Mouse (Mus musculus) heart, postnatal 25 days (tissue): ENCODE data around the gene Sfrp4. TPM values are rescaled to one million over a fixed set of nuclear protein-coding genes. Genes with fewer than 3 reads are reported as not detected.
"Not testable (repeated sequence)": the region's sequence is repeated elsewhere in the genome, so short reads cannot be mapped to it uniquely, and the experiment has no call there.

Source experiments
- DNase-seq: peaks from one replicate; pipeline ENCODE4 v3.0.0; 2022; ENCODE audit warnings: low spot score
- intact Hi-C: fragments of 180-260 bp; cut with DNase I; formaldehyde crosslinking; loops from one replicate; pipeline ENCODE4 v1.15.1; 2025
- total RNA-seq, 2 experiments: library from RNA; stranded (reverse); gene quantifications; 2 replicates each; pipeline ENCODE4 v1.2.3; 2021

Gene Sfrp4
- under 1 TPM in 1 of 2 experiments, not detected in 1; 0.31 TPM for total RNA-seq

DNA sequence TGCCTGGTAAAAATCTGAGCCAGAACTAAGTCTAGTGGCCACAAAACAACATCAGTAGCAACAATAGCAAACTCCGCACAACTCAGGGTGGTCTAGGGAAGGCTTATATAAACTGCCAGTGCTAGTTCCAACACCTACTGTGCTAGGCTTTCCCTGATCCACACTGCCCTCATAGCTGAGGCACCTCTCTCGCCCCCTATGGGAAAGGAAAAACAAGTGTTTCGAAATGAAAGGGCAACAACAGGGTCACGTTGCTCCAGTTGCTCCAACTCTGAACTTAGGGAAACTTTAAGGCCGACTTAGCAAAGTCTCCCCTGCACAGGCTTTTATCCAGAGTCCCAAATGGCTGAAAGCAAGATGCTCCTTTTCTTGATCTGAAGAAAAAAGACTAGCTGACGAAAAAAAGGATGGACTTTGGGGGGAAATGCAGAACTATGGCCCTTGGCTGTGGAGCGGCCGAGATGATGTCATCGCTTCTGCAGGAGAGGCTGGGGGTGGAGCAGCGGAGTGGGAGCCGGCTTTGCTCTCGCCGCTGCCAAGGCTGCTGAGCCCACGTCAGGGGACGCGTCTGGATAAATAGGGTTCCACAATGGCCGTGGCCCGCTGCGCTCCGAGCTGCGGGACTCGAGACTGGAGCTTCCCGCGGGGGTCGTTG is at the start of gene Sfrp4:
TSS of gene Sfrp4 (plus strand) at position 532 of the 655 bp plus-strand sequence.
- intact Hi-C loops: no loop called here
- DNase-seq: peak; percentile 24

DNA sequence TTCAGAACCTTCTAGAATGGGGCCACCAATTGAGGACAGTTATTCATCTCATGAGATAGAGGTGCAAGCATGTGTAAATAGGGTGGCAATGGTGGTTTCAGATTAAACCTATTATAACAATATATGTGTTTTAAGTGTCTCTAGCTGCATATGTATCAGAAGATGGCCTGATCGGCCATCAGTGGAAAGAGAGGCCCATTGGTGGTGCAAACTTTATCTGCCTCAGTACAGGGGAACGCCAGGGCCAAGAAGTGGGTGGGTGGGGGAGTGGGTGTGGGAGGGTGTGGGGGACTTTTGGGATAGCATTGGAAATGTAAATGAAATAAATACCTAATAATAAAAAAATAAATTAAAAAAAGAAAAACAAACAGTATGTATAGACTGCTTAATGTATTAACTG is 48.2 kb upstream of the Sfrp4 start:
- DNase-seq, intact Hi-C loops: not testable (repeated sequence)

DNA sequence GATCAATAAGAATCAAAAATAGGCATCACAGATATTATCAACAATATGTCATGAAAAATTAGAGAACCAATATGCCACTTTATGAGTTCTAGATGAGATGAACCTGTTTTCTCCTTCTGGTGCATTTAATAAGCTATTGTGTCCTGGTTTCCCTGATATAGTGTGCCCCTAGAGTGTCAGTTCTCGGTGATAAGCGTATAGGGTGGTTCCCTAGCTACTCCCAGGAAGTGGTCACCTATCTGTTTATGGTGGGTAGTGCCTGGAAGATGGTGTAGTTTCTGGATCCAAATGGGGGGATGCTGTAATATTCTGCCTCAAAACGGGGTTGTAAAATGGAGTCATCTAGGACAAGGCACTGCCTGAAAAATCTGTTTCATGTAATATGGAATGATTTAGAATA is 47.0 kb upstream of the Sfrp4 start:
- DNase-seq: no peak

DNA sequence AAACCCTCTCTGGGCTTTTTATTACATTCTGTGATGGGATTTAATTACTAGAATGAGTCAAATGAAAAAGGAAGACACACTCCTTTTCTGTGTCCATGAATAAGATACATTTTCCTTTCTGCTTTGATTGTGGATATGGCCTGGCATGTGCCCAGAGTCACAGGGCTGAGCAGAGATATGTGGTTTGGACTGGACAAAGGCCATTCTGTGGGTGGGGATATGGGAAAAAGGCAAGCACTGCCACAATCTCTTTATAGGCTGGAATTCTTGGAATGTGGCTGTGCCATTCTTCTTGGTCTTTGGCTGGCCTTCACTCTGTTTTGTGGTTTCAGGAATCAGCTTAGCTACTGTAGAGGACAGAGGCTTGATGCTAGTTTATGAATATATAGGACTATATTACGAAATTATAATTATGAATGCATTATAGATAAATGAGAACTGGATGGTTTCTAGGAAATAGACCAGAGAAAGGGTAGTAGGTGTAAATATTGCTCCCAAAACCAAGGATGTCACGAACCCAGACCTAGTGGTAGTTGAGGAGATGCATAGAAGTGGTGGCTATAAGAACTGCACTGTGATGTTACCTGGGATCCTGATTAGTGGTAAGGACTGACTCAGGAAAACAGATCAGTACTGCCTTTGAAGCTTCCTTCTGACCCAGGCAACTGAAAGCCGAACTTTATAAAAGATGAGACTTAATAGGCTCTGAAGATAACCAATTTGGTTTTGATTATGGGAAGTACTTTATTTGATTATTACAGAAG is 31.7 kb upstream of the Sfrp4 start:
- intact Hi-C loops: no loop called here

More for the DNA sequence above, 47.0 kb upstream of the Sfrp4 start:
- intact Hi-C loops: no loop called here

DNA sequence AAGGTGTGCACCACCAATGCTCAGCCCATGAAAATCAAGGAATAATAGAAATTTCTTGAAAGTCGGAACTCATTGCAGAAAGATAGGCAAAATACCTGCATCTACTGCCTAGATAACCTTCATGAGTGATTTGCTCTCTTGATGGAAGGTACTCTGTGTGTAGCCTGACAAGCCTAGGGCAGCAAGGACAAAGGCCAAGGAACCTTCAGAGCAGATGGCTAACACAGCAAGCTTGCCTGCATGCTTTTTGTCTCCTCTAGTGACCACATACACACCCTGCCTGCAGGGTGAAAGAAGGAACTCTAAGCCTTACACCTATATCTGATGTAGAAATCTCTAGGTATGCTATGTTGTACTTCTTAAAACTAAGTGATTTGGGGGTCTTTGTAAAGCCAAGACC is 27.8 kb upstream of the Sfrp4 start:
- no peak for DNase-seq
- intact Hi-C loops: no loop called here

More for the DNA sequence above, 31.7 kb upstream of the Sfrp4 start:
- DNase-seq: no peak

DNA sequence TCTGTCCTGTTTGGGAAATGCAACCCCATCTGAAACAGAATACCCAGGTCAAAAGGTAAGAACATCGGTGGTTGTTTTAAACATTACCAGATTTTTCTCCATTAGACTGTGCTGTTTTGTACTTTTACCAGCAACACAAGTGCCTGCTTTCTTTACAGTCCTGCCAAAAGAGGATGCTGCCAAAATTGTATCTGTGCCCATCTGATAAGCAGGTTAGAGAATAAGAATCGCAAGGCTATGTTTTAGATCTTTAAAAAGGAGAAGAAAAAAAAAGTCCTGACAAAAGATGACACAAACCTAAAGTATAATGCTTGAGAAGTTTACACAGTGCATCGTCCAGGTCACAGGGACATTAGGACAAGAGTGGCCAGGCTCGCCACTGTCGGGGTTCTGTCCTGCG is 23.7 kb upstream of the Sfrp4 start:
- intact Hi-C loops: no loop called here

DNA sequence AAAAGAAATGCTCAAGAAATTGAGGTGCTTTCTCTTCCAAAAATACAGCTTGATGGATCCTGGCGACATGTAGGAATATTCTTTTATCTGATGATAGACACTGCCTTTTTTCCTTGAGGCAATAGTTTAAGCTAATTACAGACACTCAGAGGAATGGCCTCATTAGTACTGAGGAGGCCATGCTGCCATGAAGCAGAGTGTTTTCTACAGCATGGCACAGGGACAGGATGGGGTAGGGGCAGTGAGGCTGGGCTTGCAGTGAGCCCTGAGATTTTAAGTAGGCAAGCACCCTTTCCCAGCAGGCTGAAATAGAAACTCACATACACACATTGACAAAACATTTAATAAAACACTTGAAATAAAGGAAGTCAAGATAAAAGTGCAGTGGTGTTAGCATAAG is 20.4 kb upstream of the Sfrp4 start:
- DNase-seq: no peak
- intact Hi-C loops: no loop called here

More for the DNA sequence above, 23.7 kb upstream of the Sfrp4 start:
- DNase-seq: no peak

DNA sequence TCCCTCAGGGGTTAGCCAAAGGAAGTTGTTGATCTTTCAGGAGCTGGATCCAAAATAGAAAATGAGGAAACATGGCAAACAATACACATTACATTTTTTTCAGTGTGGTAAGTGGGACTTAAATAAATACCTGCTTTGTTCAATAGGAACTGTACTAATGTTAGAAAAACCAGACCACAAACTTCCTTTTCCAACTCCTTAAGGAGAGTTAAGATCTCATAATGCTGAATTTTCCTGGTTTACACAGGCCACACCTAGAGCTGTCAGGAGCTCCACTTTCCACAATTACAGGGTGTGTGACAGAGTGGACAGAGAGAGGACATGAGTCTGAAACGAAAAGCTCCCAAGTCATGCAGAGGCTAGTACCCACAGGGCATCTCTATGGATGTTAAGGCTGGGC is 19.2 kb upstream of the Sfrp4 start:
- intact Hi-C loops: no loop called here
- no peak for DNase-seq

DNA sequence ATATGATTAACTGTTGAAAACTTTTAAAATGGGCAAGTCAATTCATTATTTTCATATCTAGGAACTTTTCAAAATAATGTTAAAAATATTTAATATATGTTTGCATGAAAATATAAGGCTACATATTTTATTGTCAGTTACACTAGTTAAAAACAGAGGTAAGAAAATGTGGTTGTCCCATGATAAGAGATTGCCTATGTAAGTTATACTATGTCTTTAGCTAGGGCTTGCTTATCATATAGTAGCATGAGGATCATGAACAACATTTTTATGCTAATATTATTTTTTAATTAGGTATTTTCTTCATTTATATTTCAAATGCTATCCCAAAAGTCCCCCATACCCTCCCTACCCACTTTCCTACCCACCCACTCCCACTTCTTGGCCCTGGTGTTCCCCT is 18.0 kb upstream of the Sfrp4 start:
- no peak for DNase-seq
- intact Hi-C loops: no loop called here

DNA sequence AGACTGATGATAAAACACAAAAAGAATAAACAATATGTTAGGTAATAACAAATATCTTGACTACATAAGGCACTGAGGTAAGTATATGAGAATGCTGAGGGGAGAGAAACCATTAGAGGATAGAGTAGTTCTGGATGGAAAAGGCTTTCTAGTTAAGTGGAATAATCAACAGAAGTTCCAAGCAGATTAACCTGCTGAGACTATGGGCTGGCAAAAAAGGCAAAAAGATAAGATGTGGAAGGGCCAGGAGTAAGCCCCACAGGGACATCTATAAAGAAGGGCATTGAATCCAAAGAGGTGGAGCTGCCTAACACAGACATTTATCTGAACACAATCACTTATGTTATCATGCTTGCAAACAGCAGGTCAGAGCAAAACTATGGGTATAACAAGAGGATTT is 14.8 kb upstream of the Sfrp4 start:
- DNase-seq: no peak
- intact Hi-C loops: no loop called here

DNA sequence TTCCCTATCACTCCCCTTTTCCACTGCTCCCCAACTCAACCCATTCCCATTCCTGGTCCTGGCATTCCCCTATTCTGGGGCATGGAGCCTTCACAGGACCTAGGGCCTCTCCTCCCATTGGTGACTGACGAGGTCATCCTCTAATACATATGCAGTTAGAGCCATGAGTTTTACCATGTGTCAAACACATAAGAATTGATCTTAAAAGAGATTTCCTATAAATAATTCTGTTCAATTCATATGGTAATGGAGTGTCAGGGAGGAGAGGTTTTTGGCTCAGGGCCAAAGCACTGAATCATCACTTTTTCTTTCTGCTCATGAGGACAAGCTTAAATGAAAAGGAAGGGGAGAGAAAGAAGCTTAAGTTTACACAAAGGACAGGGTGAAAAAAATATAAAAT is 10.6 kb upstream of the Sfrp4 start:
- DNase-seq: no peak
- intact Hi-C loops: no loop called here

DNA sequence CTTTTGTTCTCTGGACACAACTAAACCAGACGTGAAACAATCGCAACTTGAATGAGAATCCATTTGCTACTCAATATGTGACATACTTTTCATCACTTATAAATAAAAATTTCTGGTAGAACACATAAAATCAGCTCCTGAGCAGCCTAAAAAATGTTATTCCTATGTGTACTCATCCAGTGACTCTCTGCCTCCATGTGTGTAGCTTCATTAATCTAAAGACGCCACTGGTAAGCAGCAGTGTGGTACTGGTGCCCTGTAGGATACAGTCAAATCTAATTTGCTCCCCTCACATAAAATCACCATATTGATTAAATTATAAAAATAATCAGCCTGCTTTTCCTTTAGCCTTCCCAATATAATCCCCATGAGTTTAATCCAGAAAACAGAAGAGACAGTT is 9.9 kb upstream of the Sfrp4 start:
- DNase-seq: no peak
- intact Hi-C loops: no loop called here

DNA sequence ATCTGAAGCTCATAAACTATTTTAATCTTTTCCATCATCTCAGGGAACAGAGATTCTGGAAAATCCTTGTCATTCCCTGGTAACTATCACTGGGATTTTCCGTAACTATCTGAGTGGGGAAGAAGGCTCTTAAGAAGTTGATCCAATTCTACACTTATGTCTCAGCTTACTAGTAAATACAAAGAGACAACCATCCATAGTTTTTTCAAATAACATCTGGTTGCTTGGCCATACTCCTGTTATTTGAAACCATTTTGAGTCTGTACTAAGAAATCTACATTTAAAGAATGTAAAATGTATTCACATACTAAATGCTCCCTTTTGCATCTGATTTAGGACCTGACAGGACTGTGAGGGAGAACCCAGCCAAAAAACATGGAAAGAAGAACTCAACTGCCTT is 9.5 kb upstream of the Sfrp4 start:
- intact Hi-C loops: no loop called here
- DNase-seq: no peak

DNA sequence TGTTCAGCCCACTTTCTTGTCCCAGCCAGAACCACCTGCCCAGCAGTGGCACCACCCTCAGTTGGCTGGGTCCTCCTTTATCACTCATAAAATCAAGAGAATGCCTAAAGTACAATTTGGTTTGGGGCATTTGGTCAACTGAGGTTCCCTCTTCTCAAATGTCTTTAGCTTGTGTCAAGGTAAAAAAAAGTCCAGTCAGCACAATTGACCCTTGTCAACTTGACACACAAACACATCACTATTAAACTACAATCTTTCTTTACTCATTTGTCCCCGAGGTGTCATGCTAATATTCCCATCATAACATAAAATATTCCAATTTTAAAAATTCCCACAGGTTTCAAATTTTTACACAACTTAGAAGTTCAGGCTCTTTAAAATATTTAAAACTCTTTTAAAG is 8.6 kb upstream of the Sfrp4 start:
- intact Hi-C loops: no loop called here

DNA sequence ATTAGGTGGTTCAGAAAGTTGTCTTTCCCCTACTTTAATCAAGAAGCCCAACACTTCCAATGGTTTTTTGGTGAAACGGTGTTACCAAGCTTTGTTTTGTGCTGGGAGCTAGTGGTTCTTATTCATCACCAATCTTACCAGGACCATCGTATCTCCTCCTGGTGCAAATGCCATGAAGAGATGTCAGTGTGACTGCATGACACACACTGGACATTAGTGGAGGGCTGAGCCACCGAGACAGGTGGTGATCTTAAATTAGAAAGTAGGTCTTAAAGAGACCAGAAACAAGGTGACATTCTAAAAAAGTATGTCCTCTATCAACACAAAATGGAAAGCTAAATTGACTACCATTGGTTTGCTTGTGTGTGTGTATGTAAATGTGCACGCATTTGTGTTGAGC is 4.8 kb upstream of the Sfrp4 start:
- DNase-seq: no peak
- intact Hi-C loops: no loop called here

More for the DNA sequence above, 8.6 kb upstream of the Sfrp4 start:
- no peak for DNase-seq

DNA sequence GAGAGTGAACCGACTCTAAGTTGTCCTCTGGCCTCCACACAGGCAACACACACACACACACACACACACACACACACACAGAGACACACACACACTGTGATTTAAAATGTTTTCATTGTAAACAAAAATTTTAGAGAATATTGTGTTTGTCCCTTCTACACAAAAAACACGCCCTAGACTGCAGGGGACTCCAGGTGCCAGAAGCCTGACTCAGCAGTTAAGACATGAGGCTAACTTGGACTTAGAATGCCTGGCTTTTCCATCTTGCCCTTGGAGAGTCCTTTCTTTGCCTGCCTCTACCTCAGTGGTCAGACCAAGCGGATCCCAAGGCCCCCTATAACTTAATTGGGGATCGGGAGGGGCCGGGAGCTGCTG is 4.1 kb upstream of the Sfrp4 start:
- DNase-seq: no peak

DNA sequence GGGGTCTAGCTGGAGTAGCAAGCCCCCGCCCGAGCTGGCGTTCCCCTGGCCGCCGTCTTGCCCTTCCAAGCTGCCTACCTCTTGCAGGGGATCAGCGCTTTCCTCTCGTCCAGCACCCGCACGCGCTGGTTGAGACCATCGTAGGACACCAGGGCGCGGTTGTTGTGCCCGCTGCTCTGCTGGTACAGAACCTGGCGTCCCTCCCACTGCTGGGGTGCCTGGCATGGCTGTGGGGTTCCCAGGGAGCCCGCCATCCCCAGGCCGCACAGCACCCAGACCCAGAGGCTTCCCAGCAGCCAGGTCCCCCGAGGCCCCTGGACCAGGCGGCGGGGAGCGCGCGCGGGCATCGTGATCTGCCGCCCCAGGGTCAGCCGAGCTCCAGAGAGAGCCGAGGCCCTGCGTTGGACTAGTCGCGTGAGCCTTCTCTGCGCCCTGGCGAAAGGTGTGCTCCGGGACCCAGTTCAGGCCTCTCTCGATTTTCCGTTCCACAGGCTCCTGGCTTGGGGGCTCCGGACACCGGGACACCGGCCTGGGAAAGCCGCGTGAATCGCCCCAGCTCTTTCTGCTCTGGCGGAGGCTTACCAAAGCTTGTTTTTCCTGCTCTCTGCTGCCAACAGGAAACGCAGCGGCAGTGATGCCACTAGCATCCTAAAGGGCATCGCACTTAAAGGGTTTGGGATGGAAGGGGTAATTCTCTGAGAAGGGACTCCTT is 3.5 kb upstream of the Sfrp4 start, which contains the start of gene Epdr1:
TSS of gene Epdr1 (minus strand) at position 712 of the 712 bp plus-strand sequence.
- DNase-seq: peak; percentile 8
- intact Hi-C loops: no loop called here

More for the DNA sequence above, 4.1 kb upstream of the Sfrp4 start:
- intact Hi-C loops: no loop called here

DNA sequence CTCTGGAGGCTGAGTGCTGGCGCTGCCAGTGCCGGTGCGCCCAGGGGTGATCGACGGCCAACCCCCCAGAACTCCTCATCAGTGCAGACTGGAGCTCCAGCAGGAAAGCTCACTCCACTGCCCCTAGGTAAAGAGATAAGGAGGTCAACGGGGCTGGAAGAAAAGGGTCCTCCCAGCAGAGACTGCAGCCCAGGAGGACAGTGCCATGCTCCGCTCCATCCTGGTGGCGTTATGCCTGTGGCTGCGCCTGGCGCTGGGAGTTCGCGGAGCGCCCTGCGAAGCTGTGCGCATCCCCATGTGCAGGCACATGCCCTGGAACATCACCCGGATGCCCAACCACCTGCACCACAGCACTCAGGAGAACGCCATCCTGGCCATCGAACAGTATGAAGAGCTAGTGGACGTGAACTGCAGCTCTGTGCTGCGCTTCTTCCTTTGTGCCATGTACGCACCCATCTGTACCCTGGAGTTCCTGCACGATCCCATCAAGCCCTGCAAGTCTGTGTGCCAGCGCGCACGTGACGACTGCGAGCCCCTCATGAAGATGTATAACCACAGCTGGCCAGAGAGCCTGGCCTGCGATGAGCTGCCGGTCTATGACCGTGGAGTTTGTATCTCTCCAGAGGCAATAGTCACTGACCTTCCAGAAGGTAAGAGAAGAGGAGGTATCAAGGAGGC is 463 bp downstream of the Sfrp4 start:
- intact Hi-C loops: no loop called here

DNA sequence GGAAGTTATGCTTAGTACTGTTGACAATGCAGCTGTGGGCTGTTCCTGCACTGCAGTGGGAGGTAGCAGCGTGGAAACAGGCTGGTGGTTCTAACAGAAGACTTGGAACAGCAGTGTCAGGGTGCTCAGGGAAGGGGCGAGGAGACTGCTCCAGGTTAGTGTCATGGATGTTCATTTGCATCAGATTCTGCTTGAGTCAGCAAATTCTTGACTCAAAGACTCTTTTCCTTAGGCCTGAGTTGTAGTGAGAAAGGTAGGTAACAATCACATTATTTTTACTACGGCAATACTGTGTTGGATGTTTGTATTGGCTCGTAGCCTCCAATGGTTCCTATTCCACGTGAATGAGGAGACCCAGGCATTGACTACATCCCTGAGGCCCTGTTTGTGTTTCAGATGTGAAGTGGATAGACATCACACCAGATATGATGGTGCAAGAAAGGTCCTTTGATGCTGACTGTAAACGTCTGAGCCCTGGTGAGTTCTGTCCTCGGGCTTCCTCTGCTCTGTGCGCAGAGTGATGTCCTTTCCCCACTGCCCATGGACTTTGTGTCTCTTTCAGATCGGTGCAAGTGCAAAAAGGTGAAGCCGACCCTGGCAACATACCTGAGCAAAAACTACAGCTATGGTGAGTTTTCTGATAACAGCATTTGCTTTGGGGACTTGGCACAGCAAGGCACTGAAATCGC is 1.9 kb downstream of the Sfrp4 start:
- no peak for DNase-seq
- intact Hi-C loops: no loop called here

More for the DNA sequence above, 463 bp downstream of the Sfrp4 start:
- DNase-seq: no peak

DNA sequence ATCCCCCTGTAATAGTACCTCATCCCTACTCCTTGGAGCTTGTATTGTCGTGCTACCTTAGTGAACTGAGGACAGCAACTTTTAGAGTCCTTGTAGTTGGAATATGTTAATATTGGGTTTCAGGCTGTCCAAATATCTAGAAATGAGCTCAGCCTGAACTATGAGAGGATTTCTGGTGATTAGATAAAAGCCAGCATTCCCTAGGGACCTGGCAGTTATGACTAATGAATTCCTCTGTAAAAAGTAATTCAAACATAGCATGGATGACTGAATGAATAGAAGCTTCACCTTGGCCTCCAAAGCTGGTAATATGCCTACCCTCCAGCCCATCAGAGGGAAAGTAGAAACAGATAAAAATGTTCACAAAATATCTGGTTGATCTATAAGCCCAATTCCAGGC is 3.6 kb downstream of the Sfrp4 start:
- intact Hi-C loops: no loop called here
- DNase-seq: no peak
